Mouse (Mus musculus): ENCODE measurements around the gene Osbpl6. TPM values are rescaled to one million over a fixed set of nuclear protein-coding genes. Genes with fewer than 3 reads are reported as not detected.

Osbpl6 gene
- polyA plus RNA-seq (2016; fragmentation: Nextera tagmentation; extraction: Ambion mirVana): 24.0 and 24.5 TPM in 2 replicates

GRCm38 (mm10) chr2:76406151-76406936 is at the start of gene Osbpl6:
Gene Osbpl6 (plus strand): TSS chr2:76406508.
- H3K4me1 ChIP-seq: peaks cover 12% of the 10 kb centered on the region; the same call in 1 of the 2 replicates
- peak within 1 kb of the TSS; percentile 89 for H3K9ac ChIP-seq
- no peaks in the 10 kb centered on the region for H3K9me3 ChIP-seq (replicated peaks)
- peak within 1 kb of the TSS; percentile 76 for H3K4me2 ChIP-seq (replicated peaks)
- under 1% methylated on average over 70 of the region's 89 CpGs for WGBS
- peak within 1 kb of the TSS; percentile 84 for H3K4me3 ChIP-seq
- peak; percentile 95 for ATAC-seq (ENCODE audit: low FRiP score)
- peak within 1 kb of the TSS; percentile 92 for H3K27ac ChIP-seq
- no peaks in the 10 kb centered on the region for H3K36me3 ChIP-seq
- H3K27me3 ChIP-seq: peaks cover 19% of the 10 kb centered on the region

DNA sequence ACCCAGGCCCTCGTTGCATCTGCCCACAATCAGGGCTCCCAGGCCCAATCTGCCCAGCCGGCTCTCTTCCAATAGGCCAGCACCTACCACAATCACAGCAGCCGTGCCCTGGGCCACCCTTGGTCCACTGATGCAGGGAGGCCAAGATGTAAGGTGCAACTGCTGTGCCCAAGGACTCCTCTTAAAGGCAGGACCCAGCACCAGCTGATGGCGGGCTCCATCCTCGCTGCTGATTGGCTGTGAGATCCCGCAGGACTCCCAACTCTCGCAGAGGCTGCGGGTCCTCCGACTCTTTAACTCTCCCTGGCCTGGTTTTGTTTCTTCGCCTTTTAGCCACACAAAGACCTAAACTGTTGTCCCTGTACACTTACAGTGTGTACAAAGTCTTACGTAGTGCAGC is 46.1 kb upstream of the Osbpl6 start, which contains the start of gene Cyct:
TSS of gene Cyct (minus strand) at position 225 of the 400 bp plus-strand sequence.
- no peaks in the 10 kb centered on the region for H3K36me3 ChIP-seq
- no peak within 1 kb of the TSS for H3K4me3 ChIP-seq
- H3K27ac ChIP-seq: no peak within 1 kb of the TSS
- 88% methylated on average over 11 of the region's 11 CpGs for WGBS
- no peak for ATAC-seq (ENCODE audit: low FRiP score)
- no peaks in the 10 kb centered on the region for H3K27me3 ChIP-seq
- no peaks in the 10 kb centered on the region for H3K9me3 ChIP-seq (replicated peaks)
- H3K9ac ChIP-seq: no peak within 1 kb of the TSS
- H3K4me1 ChIP-seq: no peaks in the 10 kb centered on the region
- no peak within 1 kb of the TSS for H3K4me2 ChIP-seq (replicated peaks)

DNA sequence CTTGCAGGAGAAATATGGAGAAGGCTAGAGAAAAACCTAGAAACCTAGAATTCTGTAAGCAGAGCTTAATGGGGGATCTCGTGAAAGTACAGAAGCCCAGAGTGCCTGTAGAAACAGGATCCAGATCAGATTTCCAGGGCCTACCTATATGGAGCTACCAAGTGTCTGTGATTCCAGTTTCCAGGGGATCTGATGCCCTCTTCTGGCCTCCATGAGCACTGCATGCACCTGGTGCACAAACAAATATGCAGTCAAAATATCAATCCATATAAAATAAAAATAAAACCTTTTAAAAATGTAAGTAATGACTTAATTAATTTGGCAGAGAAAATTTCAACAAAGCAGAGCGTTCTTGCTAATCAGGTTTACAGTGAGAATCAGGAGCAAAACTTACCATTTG is 44.2 kb upstream of the Osbpl6 start:
- Histone ChIP-seq H3K9me3 (replicated peaks) (no peaks in the 10 kb centered on the region), H3K4me2 (replicated peaks) (no peak overlapping the region), H3K4me1 (no peaks in the 10 kb centered on the region), H3K36me3 (no peaks in the 10 kb centered on the region), H3K4me3 (no peak overlapping the region), H3K9ac (no peak overlapping the region), H3K27me3 (no peaks in the 10 kb centered on the region), H3K27ac (no peak overlapping the region)
- ATAC-seq (ENCODE audit: low FRiP score): no peak
- WGBS: 50% methylated on average over 2 of the region's 2 CpGs

DNA sequence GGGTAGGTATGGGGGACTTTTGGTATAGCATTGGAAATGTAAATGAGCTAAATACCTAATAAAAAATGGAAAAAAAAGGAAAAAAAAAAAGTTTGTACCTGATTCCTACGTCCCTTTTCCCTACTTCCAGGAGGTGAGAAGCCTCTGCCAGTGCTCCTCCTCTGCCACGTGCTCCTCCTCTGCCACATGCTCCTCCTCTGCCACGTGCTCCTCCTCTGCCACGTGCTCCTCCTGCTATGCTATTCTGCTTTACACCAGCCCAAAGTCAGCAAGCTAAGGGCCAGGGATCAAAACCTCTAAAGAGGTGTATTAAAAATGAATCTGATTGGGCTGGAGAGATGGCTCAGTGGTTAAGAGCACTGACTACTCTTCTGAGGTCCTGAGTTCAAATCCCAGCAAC is 40.5 kb upstream of the Osbpl6 start:
- Histone ChIP-seq H3K27me3 (no peaks in the 10 kb centered on the region), H3K4me2 (replicated peaks) (no peak overlapping the region), H3K9me3 (replicated peaks) (no peaks in the 10 kb centered on the region), H3K4me1 (peaks cover 1% of the 10 kb centered on the region), H3K27ac (no peak overlapping the region), H3K36me3 (no peaks in the 10 kb centered on the region), H3K9ac (no peak overlapping the region), H3K4me3 (no peak overlapping the region)
- 67% methylated on average over 4 of the region's 4 CpGs for WGBS
- ATAC-seq (ENCODE audit: low FRiP score): no peak

DNA sequence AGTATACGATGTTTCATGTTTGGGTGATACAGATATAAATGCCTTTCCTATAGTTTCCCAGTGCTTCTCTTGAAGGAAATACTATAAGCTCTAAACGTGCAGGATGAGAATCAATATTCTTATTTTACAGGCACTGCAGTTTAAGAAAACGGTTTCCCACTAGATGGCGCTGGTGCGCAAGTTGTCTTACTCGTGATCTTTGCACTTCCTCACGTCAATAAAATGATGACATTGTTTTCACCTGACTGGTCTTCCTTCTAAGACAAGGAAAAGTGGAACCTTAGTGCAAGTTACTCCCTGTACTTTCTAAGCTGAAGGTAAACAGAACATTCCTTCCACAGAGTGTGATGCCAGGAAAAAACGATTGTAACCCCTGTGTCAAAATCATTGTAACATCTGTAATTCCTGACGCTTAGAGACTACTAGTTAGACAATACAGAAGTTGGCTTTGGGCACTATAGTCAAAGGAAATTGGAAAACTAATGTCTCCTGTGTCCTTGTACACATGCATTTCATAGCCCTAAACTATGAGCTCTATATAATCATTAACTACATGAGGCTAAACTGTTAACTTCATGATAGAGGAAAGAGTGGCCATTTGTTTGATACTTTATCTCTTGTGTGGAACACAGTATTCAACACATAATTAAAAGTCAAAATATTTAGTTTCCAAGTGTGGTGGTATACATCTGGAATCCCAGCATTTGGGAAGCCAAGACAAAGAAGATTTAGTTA is 39.0 kb upstream of the Osbpl6 start:
- 20% methylated on average over 9 of the region's 9 CpGs for WGBS
- H3K4me2 ChIP-seq (replicated peaks): no peak overlapping the region
- no peaks in the 10 kb centered on the region for H3K9me3 ChIP-seq (replicated peaks)
- H3K27me3 ChIP-seq: no peaks in the 10 kb centered on the region
- peaks cover 8% of the 10 kb centered on the region for H3K4me1 ChIP-seq
- H3K4me3 ChIP-seq: no peak overlapping the region
- H3K36me3 ChIP-seq: no peaks in the 10 kb centered on the region
- no peak overlapping the region for H3K9ac ChIP-seq
- no peak overlapping the region for H3K27ac ChIP-seq
- no peak for ATAC-seq (ENCODE audit: low FRiP score)

- peaks cover 10% of the 10 kb centered on the region for H3K36me3 ChIP-seq
- H3K27me3 ChIP-seq: no peaks in the 10 kb centered on the region
- H3K4me3 ChIP-seq: no peak overlapping the region
- H3K9ac ChIP-seq: no peak overlapping the region
- H3K4me2 ChIP-seq (replicated peaks): no peak overlapping the region
- no peaks in the 10 kb centered on the region for H3K9me3 ChIP-seq (replicated peaks)
- peaks cover 8% of the 10 kb centered on the region for H3K4me1 ChIP-seq
- H3K27ac ChIP-seq: no peak overlapping the region
- 0 out of 2 replicates have a peak, but pooled peaks have one; percentile 1 for ATAC-seq (ENCODE audit: low FRiP score)
- WGBS: 72% methylated on average over 13 of the region's 13 CpGs
Measured at GRCm38 (mm10) chr2:76368861-76369660, 37.2 kb upstream of the Osbpl6 start.

- peak within 1 kb of the TSS; percentile 79 for H3K27ac ChIP-seq
Measured at GRCm38 (mm10) chr2:76369821-76370655, 36.3 kb upstream of the Osbpl6 start, which contains the start of gene Rbm45. Gene Rbm45 (plus strand): TSS chr2:76369984.

DNA sequence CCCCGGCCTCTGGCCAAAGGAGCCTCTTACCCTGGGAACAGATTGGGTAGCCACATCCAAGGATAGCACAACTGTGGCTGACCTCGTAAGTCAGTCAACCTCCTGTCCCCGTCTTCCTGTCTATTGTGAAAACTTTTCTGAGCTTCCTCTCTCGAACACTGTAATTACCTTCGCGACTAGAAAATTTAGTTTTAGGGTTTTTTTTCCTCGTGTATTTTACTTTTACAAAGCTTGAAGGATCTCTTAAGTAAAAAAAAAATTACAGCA is 35.7 kb upstream of the Osbpl6 start:
- peak overlapping the region; percentile 95 for H3K9ac ChIP-seq
- 6% methylated on average over 7 of the region's 7 CpGs for WGBS
- no peaks in the 10 kb centered on the region for H3K27me3 ChIP-seq
- ATAC-seq (ENCODE audit: low FRiP score): no peak
- H3K4me1 ChIP-seq: peaks cover 8% of the 10 kb centered on the region
- H3K4me2 ChIP-seq (replicated peaks): peak overlapping the region; percentile 86
- no peak overlapping the region for H3K27ac ChIP-seq
- H3K36me3 ChIP-seq: peaks cover 20% of the 10 kb centered on the region
- no peaks in the 10 kb centered on the region for H3K9me3 ChIP-seq (replicated peaks)
- H3K4me3 ChIP-seq: peak overlapping the region; percentile 96

More at GRCm38 (mm10) chr2:76369821-76370655, 36.3 kb upstream of the Osbpl6 start, which contains the start of gene Rbm45:
- Histone ChIP-seq H3K4me2 (replicated peaks) (peak within 1 kb of the TSS; percentile 86), H3K4me1 (peaks cover 8% of the 10 kb centered on the region), H3K27me3 (no peaks in the 10 kb centered on the region), H3K36me3 (peaks cover 17% of the 10 kb centered on the region), H3K4me3 (peak within 1 kb of the TSS; percentile 96), H3K9me3 (replicated peaks) (no peaks in the 10 kb centered on the region), H3K9ac (peak within 1 kb of the TSS; percentile 95)
- peak; percentile 92 for ATAC-seq (ENCODE audit: low FRiP score)
- WGBS: under 1% methylated on average over 61 of the region's 61 CpGs

DNA sequence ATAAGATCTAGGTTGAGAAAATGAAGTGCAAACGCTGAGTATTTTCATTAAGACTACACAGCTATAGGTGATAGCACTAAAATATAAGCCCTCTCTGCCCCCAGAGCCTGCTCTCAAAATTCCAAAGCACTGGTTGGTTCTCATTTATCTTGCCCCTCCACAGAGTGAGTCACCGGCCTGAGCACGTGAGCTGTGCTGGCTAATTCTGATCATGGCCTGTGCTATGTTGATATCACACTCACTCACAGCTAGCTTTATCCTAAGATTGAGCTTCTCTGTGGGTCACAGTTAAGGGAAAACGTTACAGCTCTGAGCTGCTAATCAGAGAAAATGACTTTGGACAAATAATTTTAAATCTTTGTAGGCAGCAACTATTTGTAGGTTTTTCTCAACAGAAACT is 34.1 kb upstream of the Osbpl6 start:
- H3K9me3 ChIP-seq (replicated peaks): no peaks in the 10 kb centered on the region
- H3K4me1 ChIP-seq: peaks cover 8% of the 10 kb centered on the region
- 87% methylated on average over 4 of the region's 4 CpGs for WGBS
- no peak overlapping the region for H3K9ac ChIP-seq
- no peak overlapping the region for H3K4me3 ChIP-seq
- H3K4me2 ChIP-seq (replicated peaks): no peak overlapping the region
- no peak for ATAC-seq (ENCODE audit: low FRiP score)
- peaks cover 30% of the 10 kb centered on the region for H3K36me3 ChIP-seq
- no peaks in the 10 kb centered on the region for H3K27me3 ChIP-seq
- no peak overlapping the region for H3K27ac ChIP-seq

- H3K4me3 ChIP-seq: no peak overlapping the region
- peaks cover 8% of the 10 kb centered on the region for H3K4me1 ChIP-seq
- H3K27me3 ChIP-seq: no peaks in the 10 kb centered on the region
- H3K9ac ChIP-seq: no peak overlapping the region
- H3K4me2 ChIP-seq (replicated peaks): no peak overlapping the region
- H3K9me3 ChIP-seq (replicated peaks): no peaks in the 10 kb centered on the region
- H3K27ac ChIP-seq: no peak overlapping the region
- H3K36me3 ChIP-seq: peaks cover 50% of the 10 kb centered on the region
- WGBS: 89% methylated on average over 6 of the region's 6 CpGs
- no peak for ATAC-seq (ENCODE audit: low FRiP score)
Measured at GRCm38 (mm10) chr2:76374544-76375206, 31.6 kb upstream of the Osbpl6 start.

- no peak overlapping the region for H3K4me3 ChIP-seq
- 93% methylated on average over 19 of the region's 19 CpGs for WGBS
- H3K27ac ChIP-seq: no peak overlapping the region
- no peaks in the 10 kb centered on the region for H3K4me1 ChIP-seq
- H3K27me3 ChIP-seq: no peaks in the 10 kb centered on the region
- no peak for ATAC-seq (ENCODE audit: low FRiP score)
- peaks cover 72% of the 10 kb centered on the region for H3K36me3 ChIP-seq
- H3K9me3 ChIP-seq (replicated peaks): no peaks in the 10 kb centered on the region
- no peak overlapping the region for H3K4me2 ChIP-seq (replicated peaks)
- no peak overlapping the region for H3K9ac ChIP-seq
Measured at GRCm38 (mm10) chr2:76378646-76379045, 27.7 kb upstream of the Osbpl6 start.

Data from hindbrain, embryonic 12.5 days (tissue).